Mouse (Mus musculus) forebrain, embryonic 16.5 days (tissue): ENCODE measurements around the gene Shmt1. TPM values are rescaled to one million over a fixed set of nuclear protein-coding genes. Genes with fewer than 3 reads are reported as not detected.
"Not testable (repeated sequence)": the region's sequence is repeated elsewhere in the genome, so short reads cannot be mapped to it uniquely, and the experiment has no call there.

ENCODE experiments used
- ATAC-seq: fragments of 200-750 bp; cut with Nextera tagmentation; 2 replicates; pipeline ENCODE4 v1.8.0; 2017; ENCODE audit warnings: mild to moderate bottlenecking, moderate library complexity
- H3K27ac ChIP-seq: fragments of 300-500 bp; sonication (generic); 2 replicates; pipeline ENCODE4 v1.5.1; 2014; ENCODE audit warnings: low read length, control low read depth
- H3K27me3 ChIP-seq: fragments of 300-500 bp; sonication (generic); replicated peaks from 2 replicates; pipeline ENCODE4 v1.6.1; 2014; ENCODE audit warnings: low read length; ENCODE audit not compliant: control insufficient read depth, insufficient read depth
- H3K36me3 ChIP-seq: fragments of 300-500 bp; sonication (generic); 2 replicates; pipeline ENCODE4 v1.6.1; 2014; ENCODE audit not compliant: control insufficient read depth, insufficient read depth
- H3K4me1 ChIP-seq: fragments of 300-500 bp; sonication (generic); replicated peaks from 2 replicates; pipeline ENCODE4 v1.6.1; 2014; ENCODE audit warnings: low read length; ENCODE audit not compliant: control insufficient read depth, insufficient read depth
- H3K4me2 ChIP-seq: fragments of 300-500 bp; sonication (generic); 2 replicates; pipeline ENCODE4 v1.6.1; 2014; ENCODE audit warnings: mild to moderate bottlenecking, low read length, control low read depth
- H3K4me3 ChIP-seq: fragments of 300-500 bp; sonication (generic); replicated peaks from 2 replicates; pipeline ENCODE4 v1.5.1; 2014; ENCODE audit warnings: mild to moderate bottlenecking, low read length, control low read depth
- H3K9ac ChIP-seq: fragments of 300-500 bp; sonication (generic); replicated peaks from 2 replicates; pipeline ENCODE4 v1.6.1; 2014; ENCODE audit warnings: low read depth, low read length, control low read depth
- H3K9me3 ChIP-seq: fragments of 300-500 bp; sonication (generic); 2 replicates; pipeline ENCODE4 v1.6.1; 2016; ENCODE audit warnings: low read length; ENCODE audit not compliant: control insufficient read depth
- WGBS: fragments of 180-500 bp; shearing (Covaris S2); extraction: QIAGEN DNeasy Blood & Tissue Kit; methylation state at CpG from one replicate; pipeline ENCODE4 v1.1.7; 2014; 5-methylcytosine and 5-hydroxymethylcytosine counted together
- polyA plus RNA-seq: library from polyadenylated mRNA; unstranded; fragments of >200 nt; fragmentation: Nextera tagmentation; extraction: Ambion mirVana; gene quantifications from 2 replicates; pipeline ENCODE4 v1.2.1, GENCODE M21; 2015

The Shmt1 gene
- 14.9 and 17.7 TPM in 2 replicates for polyA plus RNA-seq

DNA sequence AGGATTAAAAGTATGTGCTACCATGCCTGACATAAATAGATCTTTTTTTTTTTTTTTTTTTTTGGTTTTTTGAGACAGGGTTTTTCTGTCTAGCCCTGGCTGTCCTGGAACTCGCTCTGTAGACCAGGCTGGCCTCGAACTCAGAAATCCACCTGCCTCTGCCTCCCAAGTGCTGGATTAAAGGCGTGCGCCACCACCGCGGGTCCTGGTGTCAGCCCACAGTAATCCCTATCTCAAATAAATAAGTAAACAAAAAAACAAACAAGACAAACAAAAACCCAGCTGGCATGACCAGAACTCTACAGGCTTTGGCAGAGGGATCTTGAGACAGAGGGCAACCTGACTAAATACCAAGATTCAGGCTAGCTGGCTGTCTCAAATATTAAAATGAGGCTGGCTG, at the start of gene Shmt1:
Gene Shmt1 (minus strand): TSS at position 101 of the 400 bp plus-strand sequence.
- not testable (repeated sequence) for H3K4me1 ChIP-seq, H3K9me3 ChIP-seq, H3K27me3 ChIP-seq, H3K36me3 ChIP-seq, ATAC-seq, H3K27ac ChIP-seq
- Histone ChIP-seq H3K4me3 (peak within 1 kb of the TSS; percentile 55), H3K9ac (0 out of 2 replicates have a peak within 1 kb of the TSS, but pooled peaks have one; percentile 17), H3K4me2 (peak within 1 kb of the TSS; percentile 94)
- 33% methylated on average over 6 of the region's 6 CpGs for WGBS

DNA sequence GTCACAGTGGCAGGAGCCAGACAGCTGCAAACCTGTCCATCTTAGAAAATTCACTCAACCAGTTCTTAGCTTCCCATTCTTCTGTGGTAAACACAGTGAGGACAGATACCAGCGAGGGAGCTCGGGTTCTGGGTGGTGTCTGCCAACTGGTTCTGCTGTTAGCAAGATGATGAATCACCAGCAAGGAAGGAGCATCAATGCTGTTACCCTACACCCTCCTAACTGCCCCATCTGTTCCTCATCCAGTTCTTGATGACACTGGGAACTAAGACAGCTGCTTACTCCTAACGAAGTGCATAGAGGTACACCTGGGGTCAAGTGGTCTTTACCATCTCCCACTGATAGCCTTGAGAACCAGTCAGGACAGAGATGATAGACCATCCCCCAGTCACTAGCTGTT, 45.1 kb upstream of the Shmt1 start:
- Histone ChIP-seq H3K4me1 (no peaks in the 10 kb centered on the region), H3K27me3 (no peaks in the 10 kb centered on the region), H3K9ac (no peak overlapping the region), H3K4me3 (no peak overlapping the region), H3K4me2 (no peak overlapping the region), H3K36me3 (peaks cover 13% of the 10 kb centered on the region), H3K27ac (no peak overlapping the region), H3K9me3 (no peaks in the 10 kb centered on the region)
- no peak for ATAC-seq
- WGBS, result 84% methylated on average over 3 of the region's 3 CpGs

DNA sequence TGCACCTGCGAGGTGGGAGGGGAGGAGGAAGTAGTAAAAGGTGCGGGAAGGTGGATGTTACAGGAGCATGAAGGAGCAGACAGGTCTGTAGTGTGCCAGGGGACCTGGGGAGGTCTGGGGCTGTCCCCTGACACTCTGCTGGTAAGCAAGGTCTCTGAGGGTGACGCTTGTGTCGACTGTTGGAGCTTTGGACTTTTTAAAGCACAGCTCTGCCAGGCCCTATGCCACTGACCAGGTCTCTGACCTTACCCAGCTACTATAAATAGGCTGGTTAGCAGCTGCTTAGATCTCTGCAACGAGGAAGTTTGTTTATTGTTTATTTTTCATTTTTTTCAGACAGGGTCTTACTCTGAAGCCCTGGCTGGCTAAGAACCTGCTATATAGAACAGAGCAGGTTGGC, 33.9 kb upstream of the Shmt1 start:
- Histone ChIP-seq H3K4me3 (no peak overlapping the region), H3K9me3 (no peaks in the 10 kb centered on the region), H3K27me3 (no peaks in the 10 kb centered on the region), H3K27ac (no peak overlapping the region), H3K4me2 (no peak overlapping the region), H3K4me1 (no peaks in the 10 kb centered on the region), H3K36me3 (peaks cover 5% of the 10 kb centered on the region; the same call in 1 of the 2 replicates), H3K9ac (no peak overlapping the region)
- WGBS, result 94% methylated on average over 5 of the region's 5 CpGs
- no peak for ATAC-seq

DNA sequence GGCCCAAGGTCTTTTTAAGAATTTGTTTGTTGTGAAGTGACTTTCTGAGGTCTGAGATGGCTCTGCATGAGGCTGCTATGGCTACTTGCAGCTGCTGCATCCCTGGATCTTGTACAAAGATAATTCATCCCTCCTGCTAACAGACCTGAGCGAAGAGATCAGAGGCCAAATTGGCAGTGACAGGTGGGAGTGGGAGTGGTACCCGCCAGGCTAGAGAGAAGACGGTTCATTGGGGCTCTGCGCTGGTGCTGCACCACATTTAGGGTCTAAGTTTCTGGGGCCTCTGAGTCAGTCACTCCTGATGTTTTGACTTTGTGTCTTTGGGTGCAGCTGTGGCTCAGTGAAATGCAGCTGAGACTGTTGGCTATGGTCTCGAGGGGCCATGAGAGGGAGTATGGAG, 31.9 kb upstream of the Shmt1 start:
- ATAC-seq, result no peak
- H3K27me3 ChIP-seq, result no peaks in the 10 kb centered on the region
- WGBS, result 91% methylated on average over 5 of the region's 5 CpGs
- peaks cover 5% of the 10 kb centered on the region; the same call in 1 of the 2 replicates for H3K36me3 ChIP-seq
- H3K4me3 ChIP-seq, result no peak overlapping the region
- no peak overlapping the region for H3K9ac ChIP-seq
- H3K4me1 ChIP-seq, result no peaks in the 10 kb centered on the region
- H3K27ac ChIP-seq, result no peak overlapping the region
- no peak overlapping the region for H3K4me2 ChIP-seq
- no peaks in the 10 kb centered on the region for H3K9me3 ChIP-seq

DNA sequence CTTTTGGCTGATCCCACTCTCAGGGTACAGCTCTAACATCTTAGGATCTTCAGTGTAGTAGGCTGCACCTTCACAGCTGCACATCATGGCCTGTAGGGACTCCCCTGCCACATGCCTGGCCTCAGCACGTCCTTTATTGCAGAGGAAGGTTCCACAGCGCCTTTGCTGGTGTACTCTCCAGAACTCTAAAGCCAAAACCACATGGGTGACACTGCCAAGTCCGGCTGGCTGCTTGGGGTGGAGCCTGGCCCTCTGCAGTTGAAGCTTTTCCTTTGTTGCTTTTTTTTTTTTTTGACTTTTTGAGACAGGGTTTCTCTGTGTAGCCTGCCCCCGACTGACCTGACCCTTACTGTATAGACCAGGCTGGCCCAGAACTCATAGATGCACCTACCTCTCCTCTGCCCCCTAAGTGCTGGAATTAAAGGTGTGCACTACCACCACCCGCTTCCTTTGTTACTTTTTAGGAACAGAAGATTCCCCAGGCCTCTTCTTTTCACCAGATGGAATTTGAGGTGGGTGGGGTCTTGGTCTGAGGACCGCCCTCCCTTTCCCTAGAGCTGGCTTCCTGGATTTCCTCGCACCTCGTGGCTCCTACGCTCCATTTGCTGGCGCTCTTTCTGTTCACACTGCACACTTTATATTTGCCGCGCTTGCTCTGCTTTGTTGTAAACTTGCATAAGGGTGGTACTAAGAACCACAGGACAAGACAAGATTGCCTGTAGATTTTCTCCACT, 30.1 kb upstream of the Shmt1 start:
- Histone ChIP-seq H3K4me1 (no peaks in the 10 kb centered on the region), H3K36me3 (peaks cover 5% of the 10 kb centered on the region; the same call in 1 of the 2 replicates), H3K9me3 (no peaks in the 10 kb centered on the region), H3K4me2 (no peak overlapping the region), H3K27me3 (no peaks in the 10 kb centered on the region), H3K4me3 (no peak overlapping the region), H3K27ac (no peak overlapping the region), H3K9ac (no peak overlapping the region)
- ATAC-seq, result no peak
- WGBS, result 79% methylated on average over 12 of the region's 12 CpGs

DNA sequence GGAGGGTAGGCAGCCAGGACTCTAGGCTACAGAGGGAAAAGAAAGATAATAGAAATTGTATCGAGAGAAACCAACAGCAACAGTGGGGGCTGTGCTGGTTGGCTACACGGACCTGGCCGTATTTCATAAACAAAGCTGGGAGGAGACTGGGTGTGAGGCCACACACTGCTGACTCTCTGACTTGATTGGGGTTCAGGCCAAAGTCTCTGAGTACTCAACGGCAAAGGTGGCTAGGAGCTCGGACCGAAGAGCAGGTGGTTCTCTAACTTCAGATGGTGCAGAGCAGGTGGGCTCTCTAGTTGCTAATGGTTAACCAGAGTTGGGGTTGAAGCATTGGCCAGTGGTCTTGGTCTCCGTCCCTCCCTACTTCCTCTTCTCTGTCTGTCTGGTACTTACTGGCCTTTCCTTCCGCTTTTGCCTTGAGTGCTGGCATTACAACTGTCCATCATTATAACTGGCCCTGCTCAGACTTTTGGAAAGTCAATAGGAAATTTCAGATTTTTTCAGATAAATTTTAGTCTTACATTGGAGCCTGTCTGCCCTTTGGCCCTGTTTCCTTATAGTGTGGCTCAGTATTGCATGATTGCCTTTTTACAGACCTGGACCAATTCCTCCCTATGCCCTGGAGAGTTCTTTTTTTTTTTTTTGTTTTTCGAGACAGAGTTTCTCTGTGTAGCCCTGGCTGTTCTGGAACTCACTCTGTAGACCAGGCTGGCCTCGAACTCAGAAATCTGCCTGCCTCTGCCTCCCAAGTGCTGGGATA, 26.3 kb upstream of the Shmt1 start:
- 91% methylated on average over 10 of the region's 10 CpGs for WGBS
- Histone ChIP-seq H3K9me3 (no peaks in the 10 kb centered on the region), H3K4me2 (no peak overlapping the region), H3K27me3 (no peaks in the 10 kb centered on the region), H3K36me3 (no peaks in the 10 kb centered on the region), H3K4me1 (no peaks in the 10 kb centered on the region), H3K27ac (no peak overlapping the region), H3K9ac (no peak overlapping the region), H3K4me3 (no peak overlapping the region)
- ATAC-seq, result no peak

DNA sequence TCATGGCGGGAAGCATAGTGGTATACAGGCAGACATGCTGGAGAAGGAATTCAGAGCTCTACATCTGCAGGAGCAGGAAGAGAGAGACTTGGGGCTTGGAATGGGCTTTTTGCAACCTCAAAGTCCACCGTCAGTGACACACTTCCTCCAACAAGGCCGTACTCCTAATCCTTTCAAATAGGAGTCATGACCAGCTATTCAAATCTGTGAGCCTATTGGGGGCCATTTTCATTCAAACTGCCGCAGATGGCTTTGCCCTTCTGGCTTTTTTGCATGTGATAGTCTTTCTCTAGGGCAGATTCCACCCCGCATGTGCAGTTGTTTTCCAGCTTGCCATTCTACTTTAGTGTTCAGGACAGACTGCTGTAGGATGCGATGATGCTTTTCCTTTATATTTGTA, 25.4 kb upstream of the Shmt1 start:
- H3K4me2 ChIP-seq, result no peak overlapping the region
- no peaks in the 10 kb centered on the region for H3K36me3 ChIP-seq
- no peak overlapping the region for H3K27ac ChIP-seq
- 97% methylated on average over 6 of the region's 6 CpGs for WGBS
- no peaks in the 10 kb centered on the region for H3K4me1 ChIP-seq
- H3K27me3 ChIP-seq, result no peaks in the 10 kb centered on the region
- ATAC-seq, result no peak
- H3K9me3 ChIP-seq, result no peaks in the 10 kb centered on the region
- no peak overlapping the region for H3K4me3 ChIP-seq
- H3K9ac ChIP-seq, result no peak overlapping the region

DNA sequence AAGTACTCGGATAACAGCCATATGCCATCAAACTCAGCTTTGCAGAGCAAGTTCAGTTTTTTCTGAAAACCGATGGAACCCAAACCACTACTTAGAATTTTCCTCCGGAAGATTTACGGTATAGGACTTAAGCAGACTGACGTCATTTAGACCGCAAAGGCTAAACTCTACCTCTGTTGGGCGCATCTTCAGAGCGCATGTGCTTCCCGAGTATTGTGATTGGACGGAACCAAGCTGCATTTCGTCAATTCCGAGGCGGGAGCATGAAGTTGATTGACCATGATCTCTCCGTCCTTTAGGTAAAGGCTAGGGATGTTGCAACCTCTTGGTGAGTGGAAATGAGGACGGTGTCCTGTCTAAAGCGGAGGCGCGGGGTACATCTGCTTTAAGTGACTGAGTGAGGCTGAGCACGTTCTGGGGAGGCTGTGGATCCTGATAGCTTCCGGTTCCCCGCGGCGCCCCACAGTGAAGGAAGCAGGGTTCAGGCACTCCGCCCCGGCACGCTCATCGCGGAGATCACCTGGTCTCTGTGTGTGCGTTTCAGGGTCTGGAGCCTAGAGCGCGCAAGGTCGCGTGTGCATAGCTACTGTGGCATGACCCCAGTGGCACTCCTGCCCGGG, 19.0 kb upstream of the Shmt1 start, which contains the start of gene Dhrs7b:
Gene Dhrs7b (plus strand): TSS at position 199 of the 620 bp plus-strand sequence.
- WGBS, result under 1% methylated on average over 34 of the region's 34 CpGs
- no peaks in the 10 kb centered on the region for H3K9me3 ChIP-seq
- peaks cover 6% of the 10 kb centered on the region for H3K4me1 ChIP-seq
- H3K27ac ChIP-seq, result peak within 1 kb of the TSS; percentile 72
- peak; percentile 99 for ATAC-seq
- H3K36me3 ChIP-seq, result no peaks in the 10 kb centered on the region
- peak within 1 kb of the TSS; percentile 55 for H3K4me3 ChIP-seq
- peak within 1 kb of the TSS; percentile 59 for H3K4me2 ChIP-seq
- H3K27me3 ChIP-seq, result no peaks in the 10 kb centered on the region
- peak within 1 kb of the TSS; percentile 71 for H3K9ac ChIP-seq

DNA sequence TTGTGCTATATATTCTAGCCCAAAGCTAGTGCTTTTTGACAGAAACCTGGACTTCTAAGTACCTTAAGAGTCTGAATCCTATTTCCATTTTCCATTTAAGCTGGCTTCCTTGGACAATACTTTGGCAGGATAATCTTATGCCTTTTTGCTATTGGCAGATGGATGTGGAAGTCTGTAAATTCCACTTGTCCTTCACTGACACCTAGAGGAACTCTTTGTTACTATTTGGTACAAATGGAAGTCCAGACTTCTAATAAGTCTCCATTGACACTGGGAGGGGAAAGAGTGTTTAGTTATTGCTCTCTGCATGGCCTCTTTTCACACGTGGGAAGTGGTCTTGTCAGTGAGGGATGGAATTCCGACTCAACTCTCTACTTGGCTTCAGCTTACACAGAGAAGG, 17.4 kb upstream of the Shmt1 start:
- Histone ChIP-seq H3K9me3 (no peaks in the 10 kb centered on the region), H3K4me1 (peaks cover 6% of the 10 kb centered on the region), H3K4me2 (no peak overlapping the region), H3K9ac (no peak overlapping the region), H3K27ac (no peak overlapping the region), H3K27me3 (no peaks in the 10 kb centered on the region), H3K36me3 (no peaks in the 10 kb centered on the region), H3K4me3 (no peak overlapping the region)
- WGBS, result 50% methylated on average over 2 of the region's 2 CpGs
- ATAC-seq, result no peak
